Mouse (Mus musculus): ENCODE data around the gene Gsdma3. TPM values are rescaled to one million over a fixed set of nuclear protein-coding genes. Genes with fewer than 3 reads are reported as not detected.
"Not testable (repeated sequence)": the region's sequence is repeated elsewhere in the genome, so short reads cannot be mapped to it uniquely, and the experiment has no call there.

Gsdma3 gene
- total RNA-seq, 1 experiment from 2014 or later = 31.6 TPM

- DNase-seq = no peak
Measured at GRCm38 (mm10) chr11:98595955-98596354, 30.2 kb upstream of the Gsdma3 start.

- peak; percentile 85 for DNase-seq
Measured at GRCm38 (mm10) chr11:98597363-98597762, 28.8 kb upstream of the Gsdma3 start.

DNA sequence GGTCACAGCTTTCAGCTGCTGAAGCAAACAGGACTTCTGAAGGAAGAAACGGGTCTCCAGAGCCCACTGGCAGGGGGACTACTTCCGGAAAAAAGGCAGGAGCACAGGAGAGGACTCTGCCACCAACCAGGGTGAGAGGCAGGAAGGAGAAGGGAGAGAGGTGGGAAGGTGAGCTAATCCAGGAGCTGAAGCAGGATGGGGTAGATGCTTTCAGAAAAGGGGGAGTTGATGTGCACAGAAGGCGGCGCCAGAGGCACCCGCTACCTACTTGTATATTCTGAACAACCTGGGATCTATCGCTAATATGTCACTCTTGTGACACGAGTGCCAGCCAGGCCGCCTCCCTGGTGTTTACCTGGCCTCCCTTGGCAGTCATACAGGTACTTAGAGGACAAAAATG, 28.2 kb upstream of the Gsdma3 start, which contains the start of gene Lrrc3c:
TSS of gene Lrrc3c (plus strand) at position 301 of the 400 bp plus-strand sequence.
- DNase-seq = no peak

GRCm38 (mm10) chr11:98598851-98599290, 27.3 kb upstream of the Gsdma3 start:
- no peak for DNase-seq

- DNase-seq = no peak
Measured at GRCm38 (mm10) chr11:98599291-98599690, 26.9 kb upstream of the Gsdma3 start.

DNA sequence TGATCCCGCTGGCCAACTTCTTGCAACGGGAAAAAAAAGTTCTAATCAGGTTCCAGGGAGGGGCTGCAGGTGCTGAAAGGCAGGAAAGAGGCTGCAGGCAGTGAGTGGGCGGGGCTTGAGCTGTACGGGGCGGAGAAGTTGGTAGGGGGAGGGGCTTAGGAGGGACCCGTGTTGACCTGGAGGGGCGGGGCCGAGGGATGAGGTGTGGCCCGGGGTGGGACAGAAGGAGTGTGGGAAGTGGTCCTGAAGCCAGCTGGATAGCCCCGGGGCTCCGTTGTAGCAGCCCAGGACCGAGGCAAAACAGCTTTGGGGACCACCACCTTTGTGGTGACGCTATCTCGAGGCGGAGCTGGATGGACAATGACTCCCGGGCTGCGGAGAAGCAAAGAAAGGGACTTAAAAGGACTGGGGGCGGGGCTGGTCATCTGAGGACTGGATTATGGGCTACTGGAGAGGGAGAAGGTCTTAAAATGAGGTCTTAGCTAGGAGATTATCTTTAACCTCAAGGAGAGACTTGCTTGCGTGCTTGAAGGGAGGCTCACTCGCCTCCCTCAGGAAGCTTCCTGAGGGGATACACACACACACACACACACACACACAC, 24.0 kb upstream of the Gsdma3 start:
- DNase-seq = peak; percentile 48

DNA sequence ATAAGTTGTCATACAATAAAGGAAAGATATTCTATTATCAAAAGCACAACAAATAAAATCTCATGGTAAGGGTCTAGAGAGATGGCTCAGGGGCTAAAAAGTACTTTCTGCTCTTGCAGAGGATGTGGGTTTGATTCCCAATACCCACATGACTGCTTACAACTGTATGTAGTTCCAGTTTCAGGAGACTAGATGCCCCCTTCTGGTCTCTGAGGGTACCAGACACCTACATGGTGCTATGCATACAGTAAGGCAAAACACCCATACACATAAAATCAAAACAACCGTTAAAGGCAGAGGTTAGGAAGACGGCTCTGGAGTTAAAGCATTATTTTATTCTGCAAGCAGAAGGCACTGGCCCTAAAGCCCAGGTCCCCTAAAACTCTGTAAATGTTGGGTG, 22.2 kb upstream of the Gsdma3 start:
- no peak for DNase-seq

DNA sequence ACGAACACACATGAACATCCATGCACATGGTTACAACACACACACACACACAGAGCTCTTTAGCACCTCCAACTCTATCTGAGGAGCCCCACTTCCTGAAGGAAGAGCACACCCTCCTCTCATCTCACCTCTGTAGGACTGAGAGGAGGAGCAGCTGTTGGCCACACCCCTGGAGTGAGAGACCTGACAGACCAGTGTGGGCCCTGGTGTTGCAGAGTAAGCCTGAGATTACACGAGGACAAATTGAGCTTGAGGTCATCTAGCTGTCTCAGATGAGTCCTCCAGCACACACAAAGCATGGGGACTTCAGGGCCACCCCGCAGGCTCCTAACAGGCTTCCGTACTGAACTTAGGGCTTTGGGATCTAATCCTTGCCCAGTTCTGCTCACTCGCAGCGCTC, 21.2 kb upstream of the Gsdma3 start:
- DNase-seq = not testable (repeated sequence)

DNA sequence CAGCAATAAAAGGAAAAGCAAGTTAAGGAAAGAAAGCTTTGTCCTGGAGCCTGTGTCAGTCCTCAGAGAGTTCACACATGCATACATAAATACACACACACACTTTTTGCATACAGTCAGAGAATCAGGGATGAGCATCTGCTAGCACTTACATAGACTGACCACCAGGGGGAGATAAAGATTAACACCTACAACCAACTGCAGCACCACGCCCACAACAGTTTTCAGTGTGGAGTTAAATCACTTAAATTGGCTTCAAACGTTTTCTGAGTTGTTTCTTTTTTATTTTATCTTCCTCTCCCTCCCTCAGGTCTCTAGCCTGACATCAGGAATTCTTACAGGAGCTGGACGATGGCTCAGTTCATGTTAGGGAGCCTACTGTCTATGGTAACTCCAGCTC, 19.4 kb upstream of the Gsdma3 start:
- peak; percentile 42 for DNase-seq

DNA sequence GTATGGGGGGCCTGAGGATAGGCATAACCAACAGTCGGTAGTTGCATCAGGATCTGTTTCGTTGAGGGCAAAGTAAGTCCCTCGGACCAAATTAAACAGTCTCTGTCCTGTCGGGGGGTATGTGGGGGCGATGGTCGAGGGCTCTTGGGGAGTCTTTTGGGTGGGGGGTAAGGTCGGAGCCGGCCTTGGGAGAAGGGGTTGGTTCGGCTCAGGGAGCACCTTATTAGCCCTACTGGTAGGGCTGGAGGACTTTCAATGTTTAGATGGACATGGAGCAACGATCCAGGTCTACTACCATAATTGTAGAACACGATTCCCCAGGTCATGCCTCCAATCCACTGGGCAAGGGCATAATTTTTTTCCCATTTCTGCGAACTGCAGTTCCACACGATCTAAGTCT, 5.4 kb upstream of the Gsdma3 start:
- no peak for DNase-seq

DNA sequence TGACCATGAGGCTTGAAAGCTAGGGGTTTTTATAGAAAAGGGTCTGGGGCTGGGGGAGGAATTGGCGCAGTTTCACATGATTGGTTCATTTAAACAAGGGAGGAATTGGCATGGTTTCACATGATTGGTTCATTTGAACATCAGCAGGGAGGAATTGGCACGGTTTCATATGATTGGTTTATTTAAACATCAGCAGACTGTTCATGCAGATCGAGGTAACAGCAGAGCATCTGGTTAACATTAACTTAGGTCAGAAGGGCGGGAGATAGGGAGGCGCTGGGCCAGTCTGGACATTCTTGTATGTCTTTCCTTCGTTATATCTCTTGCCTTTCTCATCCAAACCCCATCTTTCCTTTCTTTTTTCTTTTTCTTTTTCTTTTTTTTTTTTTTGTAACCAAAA, 2.2 kb upstream of the Gsdma3 start:
- not testable (repeated sequence) for DNase-seq

- DNase-seq = not testable (repeated sequence)
Measured at GRCm38 (mm10) chr11:98624381-98624780, 1.8 kb upstream of the Gsdma3 start.

DNA sequence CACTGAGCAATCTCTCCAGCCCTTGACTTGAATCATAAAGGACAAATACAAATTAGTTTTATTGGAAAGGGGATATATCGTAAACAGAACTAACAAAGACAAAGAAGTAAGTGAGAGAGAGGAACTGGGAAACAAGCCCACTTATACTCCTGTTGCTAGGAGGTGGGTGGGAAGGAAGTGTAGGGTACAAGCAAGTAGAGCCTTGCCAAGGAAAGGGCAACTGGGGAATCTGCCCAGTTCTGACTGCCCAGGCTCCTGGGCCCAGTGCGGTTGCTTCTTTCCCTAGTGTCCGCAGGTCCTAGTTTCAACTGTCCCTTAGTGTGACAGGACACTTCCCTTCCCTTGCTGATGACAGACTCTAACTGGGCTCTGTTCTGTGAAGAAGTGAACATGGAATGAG, 2.5 kb downstream of the Gsdma3 start:
- DNase-seq = no peak

GRCm38 (mm10) chr11:98630646-98631045, 4.5 kb downstream of the Gsdma3 start:
- DNase-seq = no peak

DNA sequence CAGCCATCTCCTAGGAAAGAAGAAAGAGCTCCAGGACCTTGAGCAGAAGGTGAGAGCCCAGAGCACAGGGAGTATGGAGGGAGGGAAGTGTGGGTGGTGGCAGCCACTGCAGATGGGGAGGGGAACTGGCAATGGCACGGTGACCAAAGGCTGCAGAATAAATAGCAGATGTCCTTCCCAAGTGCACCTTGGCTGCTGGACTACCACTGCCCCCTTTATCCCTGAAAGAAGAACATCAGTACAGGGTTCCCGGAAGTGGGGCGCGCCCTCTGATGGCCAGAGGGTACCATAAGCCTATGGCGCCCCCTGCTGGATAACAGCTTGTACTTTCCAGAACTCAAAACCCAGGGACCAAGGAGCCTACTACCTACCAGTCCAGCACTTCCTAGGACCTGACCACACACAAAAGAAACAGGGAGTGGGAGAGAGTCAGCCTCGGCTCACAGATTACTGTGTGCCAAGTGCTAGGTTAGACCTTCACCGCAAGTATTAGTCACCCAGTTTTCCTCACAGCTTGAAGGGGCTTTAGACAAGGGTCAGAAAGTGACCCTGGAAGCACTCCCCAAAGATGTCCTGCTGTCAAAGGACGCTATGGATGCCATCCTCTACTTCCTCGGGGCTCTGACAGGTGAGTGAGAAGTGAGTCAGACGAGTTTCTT, 9.3 kb downstream of the Gsdma3 start:
- peak; percentile 58 for DNase-seq

- DNase-seq = no peak
Measured at GRCm38 (mm10) chr11:98637501-98637900, 11.3 kb downstream of the Gsdma3 start.

GRCm38 (mm10) chr11:98640091-98640490, 13.9 kb downstream of the Gsdma3 start:
- no peak for DNase-seq

GRCm38 (mm10) chr11:98644757-98645156, 18.6 kb downstream of the Gsdma3 start:
- no peak for DNase-seq

- no peak for DNase-seq
Measured at GRCm38 (mm10) chr11:98645946-98646345, 19.8 kb downstream of the Gsdma3 start.

DNA sequence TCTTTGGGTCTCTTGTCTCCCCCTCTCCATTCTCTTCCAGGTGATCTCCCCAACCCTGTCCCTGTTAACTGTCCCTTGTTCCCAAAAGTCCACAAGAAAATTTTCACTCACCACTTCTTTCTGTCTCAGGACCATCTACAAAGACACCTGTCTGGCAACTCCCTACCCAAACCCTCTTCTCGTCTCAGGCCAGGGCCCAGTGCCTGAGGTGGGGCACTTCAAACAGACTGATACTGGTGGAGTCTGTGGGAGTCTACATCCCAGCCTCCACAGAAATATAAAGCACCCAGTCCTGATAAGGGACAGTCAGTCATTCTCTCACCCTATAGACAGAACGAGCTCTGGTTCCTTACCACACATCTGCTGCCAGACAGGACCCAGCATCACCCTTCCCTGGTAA, 20.3 kb downstream of the Gsdma3 start, which contains the start of gene Gsdma2:
TSS of gene Gsdma2 (plus strand) at position 301 of the 400 bp plus-strand sequence.
- no peak for DNase-seq

DNA sequence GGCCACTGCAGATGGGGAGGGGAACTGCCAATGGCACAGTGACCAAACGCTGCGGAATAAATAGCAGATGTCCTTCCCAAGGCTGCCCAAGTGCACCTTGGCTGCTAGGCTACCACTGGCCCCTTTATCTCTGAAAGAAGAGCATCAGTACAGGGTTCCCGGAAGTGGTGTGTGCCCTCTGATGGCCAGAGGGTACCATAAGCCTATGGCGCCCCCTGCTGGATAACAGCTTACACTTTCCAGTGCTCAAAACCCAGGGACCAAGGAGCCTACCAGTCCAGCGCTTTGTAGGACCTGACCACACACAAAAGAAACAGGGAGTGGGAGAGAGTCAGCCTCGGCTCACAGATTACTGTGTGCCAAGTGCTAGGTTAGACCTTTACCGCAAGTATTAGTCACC, 28.9 kb downstream of the Gsdma3 start:
- peak; percentile 80 for DNase-seq

DNA sequence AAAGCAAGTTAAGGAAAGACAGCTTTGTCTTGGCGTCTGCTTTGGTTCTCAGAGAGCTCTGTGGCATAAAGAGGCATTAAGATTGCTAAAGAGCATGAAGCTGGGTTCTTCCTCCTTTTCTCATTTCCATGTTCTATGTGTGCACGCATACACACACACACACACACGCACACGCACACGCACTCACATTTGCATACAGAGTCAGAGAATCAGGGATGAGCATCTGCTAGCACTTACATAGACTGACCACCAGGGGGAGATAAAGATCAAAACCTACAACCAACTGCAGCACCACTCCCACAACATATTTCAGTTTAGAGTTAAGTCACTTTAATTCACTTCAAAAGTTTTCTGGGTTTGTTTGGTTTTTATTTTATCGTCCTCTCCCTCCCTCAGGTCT, 34.4 kb downstream of the Gsdma3 start:
- peak; percentile 55 for DNase-seq

- no peak for DNase-seq
Measured at GRCm38 (mm10) chr11:98664091-98664490, 37.9 kb downstream of the Gsdma3 start, which contains the start of gene Gsdma. Gene Gsdma (plus strand): TSS chr11:98664351.

GRCm38 (mm10) chr11:98668984-98669383, 42.8 kb downstream of the Gsdma3 start:
- no peak for DNase-seq
